Mouse (Mus musculus) heart, adult 2 months (tissue): ENCODE data around the gene Zbtb46.

Source experiments
- CTCF ChIP-seq: fragments of 200-600 bp; IDR thresholded peaks from 2 replicates; pipeline ENCODE4 v1.8.1; 2022; ENCODE audit warnings: antibody characterized with exemption, mild to moderate bottlenecking, moderate library complexity
- EP300 ChIP-seq: fragments of 200-500 bp; IDR thresholded peaks from 2 replicates; pipeline ENCODE4 v1.6.1; 2011; ENCODE audit warnings: low read depth, low read length, control low read depth; ENCODE audit not compliant: insufficient read depth
- POLR2A ChIP-seq: fragments of 200-500 bp; IDR thresholded peaks from 2 replicates; pipeline ENCODE4 v1.6.1; 2011; ENCODE audit warnings: mild to moderate bottlenecking, low read depth, low read length, control low read depth; ENCODE audit not compliant: insufficient read depth

DNA sequence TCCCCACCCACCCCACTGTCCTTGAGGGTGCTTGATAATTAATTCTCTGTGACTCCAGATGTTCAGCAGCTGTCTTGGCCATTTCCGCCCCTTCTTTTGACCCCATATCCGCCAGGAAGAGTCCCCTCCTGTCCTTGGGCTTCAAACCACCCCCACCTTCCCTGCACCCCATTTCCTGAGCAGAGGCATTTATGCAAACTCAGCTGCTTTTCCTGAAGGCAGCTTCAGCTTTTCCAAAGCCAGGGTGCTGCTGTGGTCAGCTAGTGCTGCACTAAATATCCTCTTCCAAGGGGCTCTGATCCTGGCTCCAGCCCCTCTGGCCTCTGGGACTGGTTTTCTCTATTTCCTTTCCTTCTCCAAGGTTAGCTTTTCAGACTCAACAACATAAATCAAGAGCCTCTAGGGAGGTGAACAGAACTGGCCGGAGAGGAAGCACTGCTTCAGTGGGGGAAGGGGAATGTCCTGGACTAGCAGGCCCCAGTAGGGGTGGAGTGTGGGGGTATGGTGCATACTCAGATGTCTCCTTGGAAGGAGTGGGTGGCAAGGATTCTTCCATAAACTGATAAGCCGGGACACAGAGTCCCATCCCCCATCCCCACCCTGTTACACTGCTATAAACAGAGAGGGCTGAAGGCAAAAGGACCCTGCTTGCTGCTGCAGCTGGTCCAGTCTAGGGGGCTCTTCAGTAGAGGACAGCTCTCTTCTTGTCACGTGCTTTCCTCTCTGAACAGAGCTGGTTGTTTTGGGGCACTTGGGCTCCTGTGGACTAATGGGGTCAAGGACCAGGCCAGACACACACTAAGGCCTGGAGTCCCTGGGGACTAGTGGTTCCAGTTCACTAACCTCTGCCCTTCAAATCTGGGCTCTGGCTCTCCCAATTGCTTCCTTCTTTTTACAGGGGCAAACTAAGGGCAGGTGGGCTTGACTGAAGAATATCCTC, 28.4 kb upstream of the Zbtb46 start:
- TF ChIP-seq POLR2A, result no peak
- TF ChIP-seq CTCF, result no peak
- no peak for TF ChIP-seq EP300
